Mouse (Mus musculus) monocyte, adult 5-6 weeks (primary cell): Measurements from ENCODE around the gene Plch1. TPM values are rescaled to one million over a fixed set of nuclear protein-coding genes. Genes with fewer than 3 reads are reported as not detected.

Source experiments
- ATAC-seq: fragments of 153-309, 156-312 bp; replicated peaks from 2 replicates; pipeline ENCODE4 v1.8.0; 2017; ENCODE audit warnings: mild to moderate bottlenecking; ENCODE audit not compliant: low TSS enrichment, insufficient number of reproducible peaks, severe bottlenecking, poor library complexity, low FRiP score
- total RNA-seq: library from RNA; stranded (forward); fragments of 200-1000, 200-491, 200-594 nt; gene quantifications from 3 replicates; pipeline ENCODE4 v1.2.3, GENCODE M21; 2017

The Plch1 gene
- total RNA-seq, 1 experiment from 2014 or later = 0.10 TPM

DNA sequence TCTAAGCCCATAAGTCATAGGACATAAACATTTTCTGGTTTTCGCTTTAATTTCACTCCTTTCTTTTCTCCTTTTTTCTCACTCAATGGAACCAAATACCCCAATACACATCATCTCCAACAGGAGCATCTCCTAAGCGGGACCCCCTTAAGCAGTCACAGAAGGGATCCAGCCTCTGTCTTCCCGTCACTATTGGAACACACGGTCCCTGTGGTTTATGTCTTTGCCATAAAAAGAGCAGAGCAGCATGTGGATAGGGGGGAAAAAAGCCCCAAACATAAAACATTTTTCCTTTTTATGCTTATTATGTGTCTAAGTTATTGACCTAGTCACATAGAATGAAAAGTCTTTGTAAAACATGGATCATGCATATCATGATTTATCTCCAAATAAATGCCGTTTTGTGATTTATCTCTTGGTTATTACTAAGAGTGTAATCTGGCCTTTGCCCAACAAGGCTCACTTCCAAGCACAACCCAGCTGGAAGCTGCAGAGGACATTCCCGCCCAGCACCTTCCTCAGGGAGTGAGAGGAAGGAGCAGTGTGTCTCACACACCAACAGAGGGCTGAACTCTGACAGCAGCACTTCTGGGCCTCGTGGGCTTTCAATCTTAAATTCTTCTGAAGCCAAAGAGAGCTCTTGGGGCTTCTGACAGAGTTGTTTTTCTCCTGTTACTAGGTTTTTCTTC is 126.5 kb downstream of the Plch1 start:
- ATAC-seq = no peak

DNA sequence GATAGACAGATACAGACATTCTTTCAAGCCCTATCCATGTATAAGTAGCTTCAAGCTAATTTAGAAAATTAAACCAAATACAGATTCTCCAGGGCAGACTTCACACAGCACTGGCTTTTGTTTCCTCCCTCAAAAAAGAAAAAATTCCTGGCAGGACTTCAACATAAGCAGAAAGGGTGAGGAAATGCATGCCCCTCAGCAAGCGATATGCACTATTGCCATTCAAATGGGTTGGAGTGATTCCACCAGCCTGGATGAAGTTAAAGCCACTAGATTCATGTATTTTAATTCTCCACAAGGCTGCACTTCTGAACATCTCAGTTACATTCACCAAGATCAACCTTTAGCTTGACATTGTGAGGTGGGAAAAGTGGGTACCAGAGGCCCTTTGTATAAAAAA is 138.5 kb downstream of the Plch1 start:
- ATAC-seq = no peak

- no peak for ATAC-seq
Measured at GRCm38 (mm10) chr3:63740073-63740472, 159.2 kb downstream of the Plch1 start.

- ATAC-seq = no peak
Measured at GRCm38 (mm10) chr3:63728325-63728724, 170.9 kb downstream of the Plch1 start.

- no peak for ATAC-seq
Measured at GRCm38 (mm10) chr3:63726667-63727342, 172.5 kb downstream of the Plch1 start.

DNA sequence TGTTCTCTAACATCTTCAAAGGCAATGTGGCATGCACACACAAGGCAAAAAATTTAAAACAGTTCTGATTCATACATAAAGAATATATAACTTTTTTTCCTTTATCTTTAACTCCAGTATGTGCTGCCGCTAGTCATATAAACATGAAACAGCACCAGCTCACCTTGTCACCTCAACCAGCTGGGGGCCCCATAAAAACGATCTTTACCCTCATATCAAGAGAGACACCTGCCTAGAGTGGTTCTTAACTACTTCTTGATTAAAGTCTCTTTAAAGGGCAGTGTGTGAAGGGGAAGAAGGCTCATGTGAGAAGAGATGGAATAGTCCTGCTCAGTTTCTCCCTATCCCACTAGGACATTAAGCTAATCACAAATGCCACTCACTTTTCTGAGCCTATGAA is 205.6 kb downstream of the Plch1 start:
- no peak for ATAC-seq

DNA sequence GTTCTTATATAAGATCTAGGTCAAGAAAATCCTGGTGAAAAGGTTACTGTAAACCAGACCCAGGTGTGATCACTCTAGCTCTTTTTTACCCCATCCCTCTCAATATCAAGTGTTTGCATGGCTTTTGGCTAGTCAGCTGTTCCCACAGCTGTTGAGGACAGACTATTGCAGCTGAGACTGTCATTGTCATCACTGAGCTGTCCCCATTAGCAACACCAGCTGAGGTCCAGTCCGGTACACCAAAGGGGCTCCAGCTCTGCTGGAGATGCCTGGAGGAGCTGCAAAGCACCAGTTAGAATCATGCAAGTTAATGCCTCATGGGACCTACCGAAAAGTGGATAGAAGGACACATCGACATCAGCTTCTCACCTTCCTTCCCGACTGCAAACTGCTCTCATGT is 206.5 kb downstream of the Plch1 start:
- ATAC-seq = no peak

DNA sequence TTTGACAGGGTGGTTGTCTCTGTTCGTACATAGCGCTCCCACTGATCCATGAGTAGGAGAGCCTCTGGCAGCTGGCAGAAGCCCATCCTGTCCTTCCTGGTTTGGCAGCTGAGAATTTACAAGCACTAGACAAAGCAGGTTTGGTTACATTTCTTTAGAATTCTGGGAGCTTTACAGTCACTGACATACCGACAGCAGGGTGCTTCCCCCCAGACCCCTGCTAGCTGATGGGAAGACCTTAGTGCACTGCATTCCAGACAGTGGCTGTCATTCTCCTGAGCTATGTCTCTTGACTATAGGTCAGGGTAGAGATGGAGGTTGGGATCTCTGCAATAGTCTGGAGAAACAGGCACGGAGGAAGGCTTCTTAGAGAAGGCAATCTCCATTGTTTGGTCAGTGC is 230.5 kb downstream of the Plch1 start:
- no peak for ATAC-seq

- no peak for ATAC-seq
Measured at GRCm38 (mm10) chr3:63665307-63665706, 234.0 kb downstream of the Plch1 start.

DNA sequence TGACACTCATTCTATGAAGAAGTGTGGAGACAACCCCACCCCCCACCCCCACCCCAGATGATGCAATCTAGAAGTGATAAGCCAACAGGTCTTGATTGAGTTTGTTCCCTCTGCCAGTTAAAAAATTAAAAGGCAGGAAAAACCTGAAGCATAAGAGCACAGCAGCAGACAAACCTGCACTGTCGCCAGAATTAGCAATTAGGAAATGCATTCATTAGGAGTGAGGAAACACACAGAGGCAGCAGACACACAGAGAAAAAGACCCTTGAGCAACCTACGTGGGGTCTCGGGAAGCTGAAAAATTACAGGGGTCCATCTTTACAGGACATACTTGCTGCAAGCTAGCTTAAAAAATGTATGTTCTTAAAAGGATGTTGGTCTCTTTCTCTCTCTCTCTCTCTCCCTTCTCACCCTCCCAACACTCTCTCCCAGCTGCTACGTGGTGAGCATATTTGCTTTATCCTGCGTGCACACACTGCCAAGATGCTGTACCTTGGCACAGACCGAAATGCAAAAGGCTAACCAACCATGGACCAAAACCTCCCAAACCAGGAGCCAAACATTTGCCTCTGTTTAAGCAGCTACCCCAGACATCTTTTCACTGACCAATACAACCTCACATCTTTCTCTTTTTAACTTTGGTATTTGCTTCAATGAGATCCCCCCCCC is 234.6 kb downstream of the Plch1 start:
- ATAC-seq = no peak

Other genes with a start within 250 kb of the Plch1 start
- gene E130311K13Rik, start 30.0 kb upstream of the Plch1 start, total RNA-seq = 5.9 to 8.2 TPM (median 7.9 TPM) in 3 replicates
- 18.3 to 20.7 TPM (median 18.5 TPM) in 3 replicates for gene Slc33a1, start 65.3 kb upstream of the Plch1 start, total RNA-seq
- gene Gmps, start 76.6 kb upstream of the Plch1 start, total RNA-seq = 23.9 to 25.0 TPM (median 24.8 TPM) in 3 replicates
- 0.10 TPM in 1 of 3 replicates, not detected in the others for gene Vmn2r1, start 182.1 kb upstream of the Plch1 start, total RNA-seq
- not detected in 3 replicates for gene Vmn2r2, start 242.5 kb upstream of the Plch1 start, total RNA-seq